In the genomic region with DNA sequence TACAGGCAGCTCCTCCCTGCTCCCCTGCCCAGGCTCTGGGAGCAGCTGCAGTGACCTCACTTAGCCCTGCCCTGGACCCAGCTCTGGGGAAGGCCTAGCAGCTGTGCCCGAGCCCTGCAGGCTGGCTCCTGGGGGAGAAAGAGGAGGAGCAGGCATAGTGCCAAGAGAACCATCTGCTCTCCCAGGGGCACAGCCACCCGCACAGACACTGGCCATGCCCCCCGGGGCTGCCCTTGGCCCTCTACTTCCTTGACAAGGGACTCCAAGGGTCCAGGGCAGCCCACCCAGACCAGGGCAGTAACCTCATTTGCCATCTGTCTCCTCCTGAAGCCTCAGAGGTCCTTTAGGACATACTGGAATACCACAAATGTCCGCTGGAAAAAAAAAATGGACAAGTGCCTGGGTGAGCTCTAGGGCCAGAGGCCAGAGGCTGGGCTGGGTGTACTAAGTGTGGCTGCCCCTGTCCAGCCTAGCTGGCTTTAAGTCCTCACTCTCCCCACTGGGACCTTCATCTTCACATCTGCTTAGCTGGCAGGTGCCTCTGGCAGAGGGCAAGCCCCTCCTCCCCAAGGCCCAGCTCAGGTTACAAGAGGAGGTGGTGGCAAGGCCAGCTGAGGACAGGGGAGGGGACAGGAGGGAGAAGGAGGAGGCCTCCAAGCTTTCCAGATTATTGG, we compare ENCODE assay signal across 9 mouse cellular contexts. TPM values are rescaled to one million over a fixed set of nuclear protein-coding genes. Genes with fewer than 3 reads are reported as not detected.
A peak's percentile ranks its signal among the peaks of the same experiment; 100 is the strongest.
DNase-seq lines count a peak whose midpoint lies in the region; ATAC-seq and TF ChIP-seq lines count a peak whose summit lies in the region.
"Had no signal": no experiment of that assay in that cellular context is flagged by ENCODE, and none has a peak within 500 bp of the region (broad histone marks: within the 10 kb centered on the region; RNA-seq: fewer than 3 reads in every experiment).

No protein-coding gene starts in this region.

- H3K9me3 ChIP-seq in heart, embryonic 15.5 days (replicated peaks), result no peaks in the 10 kb centered on the region

- no peaks in the 10 kb centered on the region for H3K36me3 ChIP-seq in heart, embryonic 15.5 days
- no peaks in the 10 kb centered on the region for H3K36me3 ChIP-seq in thymus, adult 2 months (ENCODE audit: control insufficient read depth, insufficient read depth, low read length)

- H3K4me1 ChIP-seq in heart, embryonic 15.5 days (replicated peaks), result peaks cover 16% of the 10 kb centered on the region
- H3K4me1 ChIP-seq in thymus, adult 2 months (replicated peaks; ENCODE audit: control insufficient read depth, insufficient read depth, low read length), result peaks cover 4% of the 10 kb centered on the region; the same call in 1 of the 2 replicates

- no peak overlapping the region for H3K4me3 ChIP-seq in heart, embryonic 15.5 days
- no peak overlapping the region for H3K4me3 ChIP-seq in thymus, adult 2 months (ENCODE audit: control insufficient read depth, insufficient read depth, low read length)

- no peak overlapping the region for H3K27ac ChIP-seq in heart, embryonic 15.5 days
- no peak overlapping the region for H3K27ac ChIP-seq in thymus, adult 2 months (ENCODE audit: control insufficient read depth, insufficient read depth, low read length)
- H3K27ac ChIP-seq: macrophage had no signal

- no peak overlapping the region for H3K4me2 ChIP-seq in heart, embryonic 15.5 days

- no peak for TF ChIP-seq CTCF in brain, embryonic 14.5 days (IDR thresholded peaks at IDR 0.05; ENCODE audit: borderline replicate concordance, extremely low read depth, insufficient read depth, insufficient read length)
- no peak for TF ChIP-seq CTCF in thymus, adult 2 months (IDR thresholded peaks at IDR 0.05; ENCODE audit: borderline replicate concordance, control insufficient read depth, extremely low read depth, insufficient read depth, low read length, poor library complexity)

- 41% methylated on average over 4 of the region's 4 CpGs for WGBS in heart, embryonic 15.5 days
- WGBS in thymus, adult 2 months, result 66% methylated on average over 4 of the region's 4 CpGs

- H3K9ac ChIP-seq in heart, embryonic 15.5 days, result no peak overlapping the region

- ATAC-seq in heart, embryonic 15.5 days (replicated peaks; ENCODE audit: insufficient number of reproducible peaks, insufficient read depth, low FRiP score, low read depth), result 0 out of 2 replicates have a peak, but pooled peaks have one; percentile 19

- TF ChIP-seq POLR2A in brain, embryonic 14.5 days (IDR thresholded peaks at IDR 0.05; ENCODE audit: borderline replicate concordance, extremely low read depth, insufficient read depth, insufficient read length, poor library complexity, severe bottlenecking), result no peak
- no peak for TF ChIP-seq POLR2A in thymus, adult 2 months (IDR thresholded peaks at IDR 0.05; ENCODE audit: control insufficient read depth, extremely low read depth, insufficient read depth, low read length, poor library complexity)

- peak; percentile 58 to 67 for DNase-seq in cerebellum, postnatal 10 days
- DNase-seq in cerebellum, adult 11-12 months, result no peak
- DNase-seq in brain, embryonic 14.5 days (ENCODE audit: low read depth), result peak; percentile 87
- peak; percentile 65 to 78 for DNase-seq in kidney, postnatal 4 days
- DNase-seq in retina, postnatal 1 day, result peak; percentile 94
- no peak for DNase-seq in cerebellum, adult 11 months
- no peak for DNase-seq in thymus, adult 2 months

- H3K27me3 ChIP-seq in heart, embryonic 15.5 days, result peaks cover 79% of the 10 kb centered on the region
- no peaks in the 10 kb centered on the region for H3K27me3 ChIP-seq in thymus, adult 2 months (ENCODE audit: control insufficient read depth, insufficient read depth, low read length)

RNA-seq across cellular contexts. Expression of gene Foxo6, which starts 9.8 kb away (rescaled TPM):
- 22.7 and 35.4 TPM in 2 replicates for polyA plus RNA-seq in brain, embryonic 14.5 days (2012; rRNA removed)
- polyA plus RNA-seq in heart, embryonic 15.5 days (2015; fragmentation: Nextera tagmentation; extraction: Ambion mirVana), result 0.05 and 0.18 TPM in 2 replicates
- 0.47 and 0.82 TPM in 2 replicates for polyA plus RNA-seq in thymus, adult 2 months (2012; rRNA removed)
- polyA plus RNA-seq: macrophage had no signal

Comparison
In these comparisons a context has a peak if more than half of its experiments do, and no peak if none do; other contexts are left out.
1. DNase-seq: peak in cerebellum, postnatal 10 days (2 of 2), brain, embryonic 14.5 days (single experiment), kidney, postnatal 4 days (2 of 2) and retina, postnatal 1 day (single experiment); none in cerebellum, adult 11-12 months (single experiment), cerebellum, adult 11 months (single experiment) and thymus, adult 2 months (single experiment).
2. RNA of gene Foxo6, which starts 9.8 kb away (polyA plus RNA-seq): 22.7 to 35.4 TPM in brain, embryonic 14.5 days; 0.47 to 0.82 TPM in thymus, adult 2 months and 0.05 to 0.18 TPM in heart, embryonic 15.5 days; every median in the first group is over 10 times any median in the second.